Mouse (Mus musculus) stomach, postnatal 0 days (tissue): ENCODE results near the gene Cryab. TPM values are rescaled to one million over a fixed set of nuclear protein-coding genes. Genes with fewer than 3 reads are reported as not detected.

Source experiments
- ATAC-seq: fragments of 200-750 bp; cut with Nextera tagmentation; 2 replicates; pipeline ENCODE4 v1.8.0; 2017; ENCODE audit not compliant: low FRiP score, low TSS enrichment
- DNase-seq: peaks from one replicate; pipeline ENCODE4 v3.0.0-alpha.2; 2016; ENCODE audit warnings: low spot score
- H3K27ac ChIP-seq: fragments of 300-500 bp; sonication (generic); replicated peaks from 2 replicates; pipeline ENCODE4 v1.5.1; 2014; ENCODE audit warnings: mild to moderate bottlenecking, control low read depth
- H3K27me3 ChIP-seq: fragments of 300-500 bp; sonication (generic); 2 replicates; pipeline ENCODE4 v1.6.1; 2014; ENCODE audit warnings: low read length; ENCODE audit not compliant: control insufficient read depth, insufficient read depth
- H3K36me3 ChIP-seq: fragments of 300-500 bp; sonication (generic); 2 replicates; pipeline ENCODE4 v1.6.1; 2014; ENCODE audit warnings: low read length, mixed read lengths; ENCODE audit not compliant: control insufficient read depth, insufficient read depth
- H3K4me1 ChIP-seq: fragments of 300-500 bp; sonication (generic); replicated peaks from 2 replicates; pipeline ENCODE4 v1.6.1; 2014; ENCODE audit warnings: antibody characterized with exemption; ENCODE audit not compliant: control insufficient read depth, insufficient read depth
- H3K4me2 ChIP-seq: fragments of 300-500 bp; sonication (generic); replicated peaks from 2 replicates; pipeline ENCODE4 v1.6.1; 2014; ENCODE audit warnings: low read depth, mild to moderate bottlenecking, control low read depth, moderate library complexity
- H3K4me3 ChIP-seq: fragments of 300-500 bp; sonication (generic); 2 replicates; pipeline ENCODE4 v1.5.1; 2014; ENCODE audit warnings: low read depth, low read length, control low read depth
- H3K9ac ChIP-seq: fragments of 300-500 bp; sonication (generic); 2 replicates; pipeline ENCODE4 v1.6.1; 2014; ENCODE audit warnings: mild to moderate bottlenecking, low read length, control low read depth, mixed read lengths
- H3K9me3 ChIP-seq: fragments of 300-500 bp; sonication (generic); 2 replicates; pipeline ENCODE4 v1.6.1; 2016; ENCODE audit warnings: low read length; ENCODE audit not compliant: control insufficient read depth
- CTCF ChIP-seq: IDR thresholded peaks from 2 replicates; pipeline ENCODE4 v1.5.1; 2016; ENCODE audit warnings: antibody characterized with exemption, low read depth, mild to moderate bottlenecking, moderate library complexity
- EP300 ChIP-seq: optimal IDR thresholded peaks from 2 replicates; pipeline ENCODE3; 2016; ENCODE audit warnings: antibody characterized with exemption
- WGBS: fragments of 180-500 bp; shearing (Covaris S2); extraction: QIAGEN DNeasy Blood & Tissue Kit; methylation state at CpG from one replicate; pipeline ENCODE4 v1.1.7; 2014; 5-methylcytosine and 5-hydroxymethylcytosine counted together
- polyA plus RNA-seq: library from polyadenylated mRNA; unstranded; fragments of >200 nt; fragmentation: Nextera tagmentation; extraction: Ambion mirVana; gene quantifications from 2 replicates; pipeline ENCODE4 v1.2.1, GENCODE M21; 2015

Cryab gene
- polyA plus RNA-seq, 1 experiment from 2014 or later: 174 TPM

DNA sequence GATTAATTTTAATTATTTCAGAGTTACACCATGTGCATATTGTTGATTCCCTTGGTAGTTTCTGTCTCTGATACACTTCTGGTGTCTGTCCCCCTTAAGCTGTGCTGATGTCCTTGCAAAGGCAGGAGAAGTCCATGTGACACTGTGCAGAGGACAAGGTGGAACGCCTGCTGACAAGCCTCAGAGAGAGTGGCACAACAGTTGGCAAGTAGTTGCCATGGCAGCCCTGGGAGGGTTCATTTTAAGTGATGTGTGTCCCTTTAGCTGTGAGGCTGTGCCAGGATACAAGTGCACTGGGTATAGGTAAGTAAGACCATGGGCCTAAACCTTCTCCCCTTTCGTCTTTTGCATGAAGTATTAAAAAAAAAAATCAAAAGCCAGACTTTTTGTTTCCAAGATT, 18.9 kb downstream of the Cryab start:
- WGBS: 78% methylated on average over 2 of the region's 2 CpGs

DNA sequence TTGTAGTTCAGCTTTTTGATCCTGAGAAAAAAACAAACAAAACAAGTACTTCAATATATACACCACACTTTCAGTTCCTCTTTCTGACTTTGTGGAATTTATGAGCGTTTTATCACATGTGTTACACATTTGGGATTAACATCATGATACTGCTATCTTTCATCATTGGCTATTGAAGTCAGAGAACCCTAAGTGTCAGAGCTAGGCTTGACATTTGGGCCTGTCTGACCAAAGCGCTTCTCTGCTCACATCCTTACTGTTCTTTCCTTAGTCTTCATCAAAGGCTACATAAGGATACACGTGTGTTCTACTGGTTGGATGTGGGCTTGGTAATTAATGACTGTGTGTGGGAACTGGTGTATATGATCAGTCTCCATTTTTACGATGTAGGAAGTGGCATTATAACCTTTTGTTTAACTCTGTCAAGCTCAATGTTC, 22.9 kb downstream of the Cryab start:
- DNase-seq (no peak), ATAC-seq (no peak)
- Histone ChIP-seq H3K4me3 (no peak overlapping the region), H3K9me3 (no peaks in the 10 kb centered on the region), H3K27me3 (no peaks in the 10 kb centered on the region), H3K27ac (no peak overlapping the region), H3K36me3 (0 out of 2 replicates have a peak, but pooled peaks cover 3% of the 10 kb centered on the region), H3K9ac (no peak overlapping the region), H3K4me2 (peak overlapping the region; percentile 97; the same call in 1 of the 2 replicates), H3K4me1 (peaks cover 4% of the 10 kb centered on the region)
- 61% methylated on average over 4 of the region's 4 CpGs for WGBS
- TF ChIP-seq CTCF: no peak
- TF ChIP-seq EP300: no peak

More for the DNA sequence above, 18.9 kb downstream of the Cryab start:
- Histone ChIP-seq H3K4me3 (no peak overlapping the region), H3K9ac (no peak overlapping the region), H3K27me3 (no peaks in the 10 kb centered on the region), H3K36me3 (0 out of 2 replicates have a peak, but pooled peaks cover 3% of the 10 kb centered on the region), H3K4me1 (peaks cover 3% of the 10 kb centered on the region), H3K4me2 (no peak overlapping the region), H3K27ac (no peak overlapping the region), H3K9me3 (no peaks in the 10 kb centered on the region)
- DNase-seq (no peak), ATAC-seq (no peak)
- TF ChIP-seq EP300 (no peak), CTCF (no peak)

DNA sequence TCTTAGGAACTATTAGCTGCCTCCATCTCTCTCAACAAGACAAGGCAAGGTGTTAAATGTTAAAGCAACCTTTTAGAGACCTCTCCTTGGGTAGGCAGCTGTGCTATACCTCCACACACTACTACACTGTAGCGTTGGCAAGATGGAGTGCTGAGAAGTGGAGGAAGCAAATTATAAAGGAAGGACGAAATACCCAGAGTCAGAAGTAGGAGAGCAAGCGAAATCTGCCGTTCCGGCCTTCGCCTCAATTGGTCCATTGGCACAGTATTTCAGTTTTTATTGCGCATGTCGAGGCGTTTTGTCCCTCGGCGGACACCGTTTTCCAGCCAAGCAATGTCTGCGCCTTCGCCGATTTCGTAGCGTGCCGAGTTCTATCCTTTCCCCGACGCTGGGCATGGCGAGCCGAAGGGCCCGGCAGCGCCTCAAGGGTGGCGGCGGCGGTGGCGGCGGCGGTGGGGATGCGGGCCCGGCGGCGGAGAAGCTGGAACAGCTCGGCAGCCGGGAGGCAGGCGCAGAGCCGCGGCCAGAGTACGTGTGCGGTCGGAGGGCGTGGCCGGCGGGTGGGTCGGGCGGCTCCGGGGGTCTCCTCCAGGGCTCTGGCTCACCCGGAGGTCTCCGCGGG, 24.0 kb downstream of the Cryab start, which contains the start of the genes Alg9 and 1110032A03Rik:
Gene Alg9, plus strand, starts transcription at position 29 of the 622 bp plus-strand sequence.
Gene 1110032A03Rik, minus strand, starts transcription at position 530 of the 622 bp plus-strand sequence.
- Histone ChIP-seq H3K9ac (peak within 1 kb of the TSS; percentile 97), H3K4me1 (peaks cover 2% of the 10 kb centered on the region; the same call in 1 of the 2 replicates), H3K27ac (peak within 1 kb of the TSS; percentile 92), H3K36me3 (0 out of 2 replicates have a peak, but pooled peaks cover 3% of the 10 kb centered on the region), H3K4me2 (peak within 1 kb of the TSS; percentile 97), H3K9me3 (no peaks in the 10 kb centered on the region), H3K27me3 (no peaks in the 10 kb centered on the region), H3K4me3 (peak within 1 kb of the TSS; percentile 95)
- ATAC-seq (peak; percentile 73), DNase-seq (peak; percentile 86)
- TF ChIP-seq EP300 (no peak), CTCF (no peak)
- under 1% methylated on average over 43 of the region's 51 CpGs for WGBS

DNA sequence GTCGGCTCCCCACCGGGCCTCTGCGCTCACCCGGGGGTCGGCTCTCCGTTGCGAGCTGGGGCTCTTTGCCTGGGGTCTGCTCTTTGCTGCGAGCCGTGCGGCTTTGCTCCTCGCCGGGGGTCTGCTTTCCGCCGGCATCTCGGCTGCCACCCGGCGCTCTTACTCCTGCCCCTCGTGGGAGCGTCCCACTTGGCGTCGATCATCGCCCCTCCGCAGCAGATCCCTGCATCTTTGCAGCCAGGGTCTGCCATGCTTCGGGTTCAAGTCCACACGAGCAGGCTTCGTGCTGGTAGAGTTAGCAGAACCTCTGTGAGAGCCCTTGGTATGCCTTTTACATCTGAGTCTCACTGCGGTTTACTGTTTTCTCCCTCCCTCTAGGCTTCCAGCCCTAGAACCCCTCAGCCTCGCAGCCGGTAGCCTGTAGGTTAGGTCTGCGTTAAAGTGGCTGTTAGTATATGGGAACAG, 24.6 kb downstream of the Cryab start:
- TF ChIP-seq CTCF (no peak), EP300 (no peak)
- 0% methylated on average over 30 of the region's 30 CpGs for WGBS
- peak overlapping the region; percentile 92 for H3K27ac ChIP-seq
- no peaks in the 10 kb centered on the region for H3K27me3 ChIP-seq
- peak overlapping the region; percentile 97 for H3K9ac ChIP-seq
- no peak for DNase-seq
- H3K36me3 ChIP-seq: 0 out of 2 replicates have a peak, but pooled peaks cover 3% of the 10 kb centered on the region
- no peaks in the 10 kb centered on the region for H3K9me3 ChIP-seq
- ATAC-seq: peak; percentile 43
- peak overlapping the region; percentile 97 for H3K4me2 ChIP-seq
- H3K4me3 ChIP-seq: peak overlapping the region; percentile 95
- H3K4me1 ChIP-seq: peaks cover 2% of the 10 kb centered on the region; the same call in 1 of the 2 replicates

GRCm38 (mm10) chr9:50776162-50776760, 25.1 kb downstream of the Cryab start:
- peak overlapping the region; percentile 95 for H3K4me3 ChIP-seq
- peak overlapping the region; percentile 92 for H3K27ac ChIP-seq
- H3K4me2 ChIP-seq: peak overlapping the region; percentile 97
- H3K36me3 ChIP-seq: peaks cover 3% of the 10 kb centered on the region; the same call in 1 of the 2 replicates
- no peaks in the 10 kb centered on the region for H3K9me3 ChIP-seq
- TF ChIP-seq EP300: no peak
- TF ChIP-seq CTCF: no peak
- ATAC-seq (0 out of 2 replicates have a peak, but pooled peaks have one; percentile 38), DNase-seq (no peak)
- WGBS: 39% methylated on average over 11 of the region's 11 CpGs
- peak overlapping the region; percentile 97; the same call in 1 of the 2 replicates for H3K9ac ChIP-seq
- H3K4me1 ChIP-seq: peaks cover 2% of the 10 kb centered on the region; the same call in 1 of the 2 replicates
- H3K27me3 ChIP-seq: no peaks in the 10 kb centered on the region
